Mouse (Mus musculus) megakaryocyte, adult 5-6 weeks (primary cell): ENCODE data around the gene Fam19a4. TPM values are rescaled to one million over a fixed set of nuclear protein-coding genes. Genes with fewer than 3 reads are reported as not detected.
"Not testable (repeated sequence)": the region's sequence is repeated elsewhere in the genome, so short reads cannot be mapped to it uniquely, and the experiment has no call there.

Source experiments
- ATAC-seq: 2 replicates; pipeline ENCODE4 v1.8.0; 2016; ENCODE audit warnings: mild to moderate bottlenecking, inconsistent platforms; ENCODE audit not compliant: poor library complexity, severe bottlenecking
- total RNA-seq, 2 experiments: library from RNA; stranded (forward) in 1 of 2; stranded (reverse) in 1 of 2; fragments of 153-499, 151-499 nt in 1 of 2; fragments of 221-1000, 200-1000 nt in 1 of 2; gene quantifications; 2 replicates each; pipeline versions ENCODE4 v1.2.3 to v1.2.4; 2015 to 2017

Gene Fam19a4
- total RNA-seq, 2 experiments from 2014 or later: not detected

GRCm38 (mm10) chr6:96977537-96977936 lies 82.7 kb downstream of the Fam19a4 start:
- no peak for ATAC-seq

DNA sequence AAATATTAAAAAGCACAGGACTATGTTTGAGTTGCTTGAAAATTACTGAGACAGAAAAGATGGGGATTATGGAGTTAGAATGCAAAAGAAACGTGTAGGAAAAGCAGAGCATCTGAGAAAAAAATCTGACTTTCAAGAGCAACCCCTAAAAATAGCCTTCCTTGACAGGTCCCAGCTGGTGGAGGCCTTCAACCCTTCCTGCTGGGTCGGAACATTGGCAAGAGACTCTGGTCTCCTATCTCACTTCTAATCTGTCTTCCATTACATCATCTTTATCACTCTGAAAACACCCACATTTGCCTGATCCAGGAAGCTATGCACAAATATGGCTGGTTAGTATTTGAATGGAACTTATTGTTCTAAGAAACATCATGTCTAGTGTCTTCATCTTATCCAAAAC lies 115.4 kb downstream of the Fam19a4 start:
- no peak for ATAC-seq

DNA sequence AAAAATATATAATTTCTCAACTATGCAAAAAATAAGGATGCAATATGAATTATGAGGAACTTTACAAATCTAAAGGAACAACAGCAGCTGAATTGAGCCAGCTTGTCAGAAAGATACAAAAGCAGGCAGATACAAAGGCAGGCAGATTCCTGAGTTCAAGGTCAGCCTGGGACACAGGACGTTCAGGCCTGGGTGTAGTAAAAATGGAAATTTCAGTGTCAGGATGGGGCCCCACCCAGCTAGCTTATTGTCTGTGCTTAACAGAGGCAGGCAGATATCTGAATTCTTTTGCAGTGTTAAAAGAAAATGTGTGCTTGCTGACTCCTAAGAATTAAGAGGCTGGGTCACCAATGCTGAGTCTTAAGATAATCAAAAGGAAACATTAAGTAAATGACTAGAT lies 124.4 kb downstream of the Fam19a4 start:
- no peak for ATAC-seq

- no peak for ATAC-seq
These were observed 151.1 kb downstream of the Fam19a4 start for GRCm38 (mm10) chr6:96909061-96909480.

GRCm38 (mm10) chr6:96877105-96877504 lies 183.1 kb downstream of the Fam19a4 start:
- ATAC-seq: not testable (repeated sequence)

GRCm38 (mm10) chr6:96876651-96877050 lies 183.6 kb downstream of the Fam19a4 start:
- not testable (repeated sequence) for ATAC-seq

GRCm38 (mm10) chr6:96853065-96853464 lies 207.1 kb downstream of the Fam19a4 start:
- ATAC-seq: no peak

GRCm38 (mm10) chr6:96843944-96844343 lies 216.3 kb downstream of the Fam19a4 start:
- ATAC-seq: no peak

GRCm38 (mm10) chr6:96840634-96841033 lies 219.6 kb downstream of the Fam19a4 start:
- ATAC-seq: no peak

DNA sequence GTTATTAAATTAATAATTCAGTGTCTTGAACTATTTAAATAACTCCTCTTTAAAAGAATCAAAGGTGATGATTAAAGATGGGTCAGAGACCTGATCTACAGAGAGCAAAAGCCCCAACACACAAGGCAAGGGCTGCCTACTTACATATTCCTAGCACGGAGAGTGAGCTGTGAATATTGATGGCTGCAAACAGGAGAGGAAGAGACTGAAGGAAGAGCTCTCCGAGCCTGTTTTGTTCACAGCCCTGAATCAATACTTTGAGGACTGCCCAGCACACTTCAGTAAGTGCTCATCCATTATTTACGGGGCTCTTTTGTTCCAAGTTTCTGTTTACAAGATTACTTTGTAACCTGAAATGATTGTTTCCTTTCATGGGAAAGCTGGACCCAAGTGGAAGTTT lies 233.6 kb downstream of the Fam19a4 start:
- no peak for ATAC-seq

DNA sequence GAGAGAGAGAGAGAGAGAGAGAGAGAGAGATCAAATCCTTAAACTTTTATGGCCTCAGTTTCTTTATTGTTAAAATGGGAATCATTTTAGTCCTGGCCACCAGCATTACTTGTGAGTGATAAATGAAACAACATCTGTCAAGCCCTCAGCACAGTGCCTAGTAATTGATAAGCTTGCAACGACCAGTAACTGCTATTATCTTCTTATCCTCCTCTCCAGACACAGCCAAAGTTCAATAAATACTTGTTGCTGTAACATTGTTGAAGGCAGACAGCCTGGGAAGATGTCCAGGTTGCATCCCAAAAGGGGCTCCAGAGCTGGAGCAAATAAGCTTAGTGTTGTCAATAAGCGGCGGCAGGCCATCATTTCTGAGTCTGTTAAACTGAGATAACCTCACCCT lies 257.2 kb downstream of the Fam19a4 start:
- no peak for ATAC-seq

DNA sequence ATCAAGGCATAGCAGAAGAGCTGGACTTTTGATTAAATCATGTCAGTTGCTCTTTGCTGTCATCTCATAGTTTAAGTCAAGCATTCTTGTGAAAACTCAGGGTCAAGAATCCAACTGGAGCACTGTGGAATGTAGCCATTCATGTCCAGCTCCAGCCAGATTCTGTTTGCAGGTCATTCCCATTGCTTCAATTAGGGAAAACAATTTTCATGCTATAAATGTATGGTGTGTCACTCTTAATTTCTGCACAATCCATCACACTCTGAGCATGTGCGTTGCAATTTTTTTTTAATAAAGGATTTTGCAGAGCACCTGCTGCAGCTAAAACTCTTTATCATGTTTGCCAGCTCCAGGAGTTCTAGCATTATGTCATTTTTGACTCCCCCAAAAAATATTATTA lies 261.5 kb downstream of the Fam19a4 start:
- no peak for ATAC-seq

DNA sequence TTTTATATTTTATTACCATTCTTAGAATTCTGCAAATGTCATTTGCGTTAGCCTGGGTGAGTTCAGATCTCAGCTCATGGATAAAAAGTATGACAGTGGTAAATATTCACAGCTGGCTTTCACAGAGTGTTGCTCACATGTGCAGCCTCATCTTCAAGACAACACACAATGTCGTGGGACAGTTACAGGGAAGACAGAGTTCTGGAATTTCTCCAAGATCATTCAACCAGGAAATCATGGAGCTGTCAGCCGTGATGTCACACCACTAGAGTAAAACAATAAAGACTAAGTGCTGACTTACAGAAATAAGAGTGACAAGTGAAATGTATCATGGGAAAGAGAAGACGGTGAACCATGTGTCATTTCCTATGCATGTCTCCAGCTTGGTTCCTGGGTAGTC lies 262.8 kb downstream of the Fam19a4 start:
- no peak for ATAC-seq

Other genes starting within 250 kb of the Fam19a4 start
- 4.6 and 7.2 TPM in 2 replicates for gene Eogt, start 88.8 kb upstream of the Fam19a4 start, total RNA-seq (2015)
- gene Eogt, start 88.8 kb upstream of the Fam19a4 start, total RNA-seq (2017): 3.4 and 6.1 TPM in 2 replicates
- gene Tmf1, start 118.7 kb upstream of the Fam19a4 start, total RNA-seq (2015): 21.5 and 22.6 TPM in 2 replicates
- 98.2 and 120 TPM in 2 replicates for gene Tmf1, start 118.7 kb upstream of the Fam19a4 start, total RNA-seq (2017)
- gene Uba3, start 145.2 kb upstream of the Fam19a4 start, total RNA-seq (2015): 52.0 and 52.9 TPM in 2 replicates
- 57.5 and 64.0 TPM in 2 replicates for gene Uba3, start 145.2 kb upstream of the Fam19a4 start, total RNA-seq (2017)
- 90.2 and 109 TPM in 2 replicates for gene Arl6ip5, start 150.3 kb upstream of the Fam19a4 start, total RNA-seq (2015)
- gene Arl6ip5, start 150.3 kb upstream of the Fam19a4 start, total RNA-seq (2017): 98.0 and 125 TPM in 2 replicates
- not detected in 2 replicates for gene Lmod3, start 192.3 kb upstream of the Fam19a4 start, total RNA-seq (2015)
- gene Lmod3, start 192.3 kb upstream of the Fam19a4 start, total RNA-seq (2017): not detected in 2 replicates